Comparison of ENCODE assay signal across 18 mouse cellular contexts in genomic region chr8:74818434-74818833, GRCm38 (mm10). TPM values are rescaled to one million over a fixed set of nuclear protein-coding genes. Genes with fewer than 3 reads are reported as not detected.
A peak's percentile ranks its signal among the peaks of the same experiment; 100 is the strongest.
DNase-seq lines count a peak whose midpoint lies in the region; ATAC-seq and TF ChIP-seq lines count a peak whose summit lies in the region.
"Had no signal": no experiment of that assay in that cellular context is flagged by ENCODE, and none has a peak within 500 bp of the region (broad histone marks: within the 10 kb centered on the region; RNA-seq: fewer than 3 reads in every experiment).

No protein-coding gene starts in this region.

- TF ChIP-seq RAD21 in CH12.LX (IDR thresholded peaks at IDR 0.05; ENCODE audit: low read depth, low read length) = peak; percentile 45

- no peaks in the 10 kb centered on the region for H3K27me3 ChIP-seq in embryonic facial prominence, embryonic 11.5 days (ENCODE audit: control insufficient read depth, insufficient read depth, low read length)
- H3K27me3 ChIP-seq in embryonic facial prominence, embryonic 10.5 days (replicated peaks; ENCODE audit: low read depth, poor library complexity, severe bottlenecking) = no peaks in the 10 kb centered on the region
- H3K27me3 ChIP-seq in CH12.LX (replicated peaks) = peaks cover 55% of the 10 kb centered on the region
- H3K27me3 ChIP-seq in forebrain, embryonic 14.5 days (replicated peaks; ENCODE audit: control insufficient read depth, insufficient read depth, low read length) = no peaks in the 10 kb centered on the region
- H3K27me3 ChIP-seq: neural tube, embryonic 15.5 days had no signal

- H3K79me2 ChIP-seq in CH12.LX (replicated peaks; ENCODE audit: control insufficient read depth, extremely low read depth, insufficient read depth, poor library complexity, severe bottlenecking) = no peaks in the 10 kb centered on the region

- H3K4me1 ChIP-seq in embryonic facial prominence, embryonic 11.5 days (ENCODE audit: control insufficient read depth, insufficient read depth, low read length) = no peaks in the 10 kb centered on the region
- peaks cover 11% of the 10 kb centered on the region for H3K4me1 ChIP-seq in embryonic facial prominence, embryonic 10.5 days
- no peaks in the 10 kb centered on the region for H3K4me1 ChIP-seq in CH12.LX (ENCODE audit: control insufficient read depth in 1 of 2, insufficient read depth in 2 of 2)
- no peaks in the 10 kb centered on the region for H3K4me1 ChIP-seq in forebrain, embryonic 14.5 days (ENCODE audit: control insufficient read depth, insufficient read depth, low read length)
- H3K4me1 ChIP-seq: neural tube, embryonic 15.5 days had no signal

- H3K9ac ChIP-seq in embryonic facial prominence, embryonic 11.5 days (replicated peaks; ENCODE audit: low read length) = no peak overlapping the region
- H3K9ac ChIP-seq in CH12.LX (ENCODE audit: insufficient read depth, low read depth) = no peak overlapping the region
- H3K9ac ChIP-seq in forebrain, embryonic 14.5 days (ENCODE audit: low read length) = no peak overlapping the region
- H3K9ac ChIP-seq: neural tube, embryonic 15.5 days had no signal

- dilution Hi-C loops in CH12.LX (cut with MboI; ENCODE audit: extremely low pct_ligation_motif_present, extremely low pct_unique_long_range_greater_than_20kb, low sequenced_read_pairs) = no loop called here

- peak; percentile 68 for TF ChIP-seq CTCF in layer of hippocampus, adult 2 months (conservative IDR thresholded peaks at IDR 0.05)
- peak in 1 of 2 experiments; percentile 34; a peak in 2 of 4 replicates for TF ChIP-seq CTCF in CH12.LX (conservative IDR thresholded peaks at IDR 0.05 in 1 of 2, IDR thresholded peaks at IDR 0.05 in 1 of 2; ENCODE audit: low read depth in 2 of 2, low read length in 2 of 2)

- no peak overlapping the region for H3K4me3 ChIP-seq in embryonic facial prominence, embryonic 11.5 days (ENCODE audit: low read depth, low read length)
- H3K4me3 ChIP-seq in embryonic facial prominence, embryonic 10.5 days = no peak overlapping the region
- no peak overlapping the region for H3K4me3 ChIP-seq in layer of hippocampus, adult 2 months
- H3K4me3 ChIP-seq in CH12.LX (replicated peaks in 1 of 3; ENCODE audit: low read depth in 2 of 3, low read length in 2 of 3, poor library complexity in 1 of 3) = no peak overlapping the region
- H3K4me3 ChIP-seq in forebrain, embryonic 14.5 days (ENCODE audit: low read depth, low read length) = no peak overlapping the region
- H3K4me3 ChIP-seq: neural tube, embryonic 15.5 days had no signal

- peak; percentile 14 for DNase-seq in embryonic facial prominence, embryonic 11.5 days (ENCODE audit: low spot score)
- DNase-seq in embryonic facial prominence, embryonic 10.5 days (ENCODE audit: low spot score) = no peak
- DNase-seq in layer of hippocampus, adult 2 months (ENCODE audit: low spot score in 2 of 2) = no peak
- no peak for DNase-seq in layer of hippocampus, postnatal 10 days (ENCODE audit: low spot score in 2 of 2)
- DNase-seq in CH12.LX (ENCODE audit: extremely low read depth) (peak; percentile 1), adipocyte (ENCODE audit: low spot score) (no peak)
- peak; percentile 28 for DNase-seq in forebrain, embryonic 14.5 days (ENCODE audit: low spot score)
- no peak for DNase-seq in cerebellum, postnatal 36 days
- DNase-seq: adrenal gland, adult 8-10 months; B cell, adult 2 months; gastrocnemius, postnatal 14 days; kidney, postnatal 4 days; liver; lung, postnatal 10 days had no signal

- no peak for TF ChIP-seq POLR2A in CH12.LX (IDR thresholded peaks at IDR 0.05; ENCODE audit: low read depth, low read length)

- WGBS in embryonic facial prominence, embryonic 11.5 days = 62% methylated on average over 1 of the region's 1 CpGs
- WGBS in embryonic facial prominence, embryonic 10.5 days = 75% methylated on average over 1 of the region's 1 CpGs
- WGBS in forebrain, embryonic 14.5 days = 51% methylated on average over 1 of the region's 1 CpGs

- H3K27ac ChIP-seq in embryonic facial prominence, embryonic 11.5 days (replicated peaks; ENCODE audit: low read depth, low read length) = no peak overlapping the region
- H3K27ac ChIP-seq in embryonic facial prominence, embryonic 10.5 days (replicated peaks) = no peak overlapping the region
- no peak overlapping the region for H3K27ac ChIP-seq in layer of hippocampus, adult 2 months
- no peak overlapping the region for H3K27ac ChIP-seq in CH12.LX (ENCODE audit: insufficient read depth, low read depth)
- H3K27ac ChIP-seq in forebrain, embryonic 14.5 days (ENCODE audit: low read depth, low read length) = no peak overlapping the region
- H3K27ac ChIP-seq: neural tube, embryonic 15.5 days had no signal

- H3K36me3 ChIP-seq in embryonic facial prominence, embryonic 11.5 days (replicated peaks; ENCODE audit: control insufficient read depth, insufficient read depth, low read depth, low read length) = no peaks in the 10 kb centered on the region
- no peaks in the 10 kb centered on the region for H3K36me3 ChIP-seq in embryonic facial prominence, embryonic 10.5 days (replicated peaks)
- H3K36me3 ChIP-seq in CH12.LX (replicated peaks in 1 of 2; ENCODE audit: control insufficient read depth in 1 of 2, insufficient read depth in 1 of 2, low read length in 1 of 2) = no peaks in the 10 kb centered on the region
- H3K36me3 ChIP-seq in forebrain, embryonic 14.5 days (ENCODE audit: control insufficient read depth, insufficient read depth, low read length) = no peaks in the 10 kb centered on the region
- H3K36me3 ChIP-seq: neural tube, embryonic 15.5 days had no signal

- no peak overlapping the region for H3K4me2 ChIP-seq in embryonic facial prominence, embryonic 11.5 days (ENCODE audit: low read depth, low read length)
- no peak overlapping the region for H3K4me2 ChIP-seq in CH12.LX (ENCODE audit: insufficient read depth, low read depth, poor library complexity, severe bottlenecking)
- no peak overlapping the region for H3K4me2 ChIP-seq in forebrain, embryonic 14.5 days (ENCODE audit: low read length)
- H3K4me2 ChIP-seq: neural tube, embryonic 15.5 days had no signal

- no peaks in the 10 kb centered on the region for H3K9me3 ChIP-seq in embryonic facial prominence, embryonic 11.5 days (replicated peaks; ENCODE audit: control insufficient read depth, low read length)
- H3K9me3 ChIP-seq in embryonic facial prominence, embryonic 10.5 days = no peaks in the 10 kb centered on the region
- no peaks in the 10 kb centered on the region for H3K9me3 ChIP-seq in CH12.LX (replicated peaks; ENCODE audit: low read length)
- H3K9me3 ChIP-seq in forebrain, embryonic 14.5 days (replicated peaks; ENCODE audit: control insufficient read depth, low read length) = no peaks in the 10 kb centered on the region
- H3K9me3 ChIP-seq: neural tube, embryonic 15.5 days had no signal

- no peak for TF ChIP-seq EP300 in CH12.LX (IDR thresholded peaks at IDR 0.05; ENCODE audit: low read length)

- in situ Hi-C loops in CH12.LX (cut with MboI; ENCODE audit: low pct_ligation_motif_present, low pct_unique_long_range_greater_than_20kb, low sequenced_read_pairs) = no loop called here

- ATAC-seq in embryonic facial prominence, embryonic 11.5 days (replicated peaks; ENCODE audit: insufficient number of reproducible peaks, low FRiP score, low TSS enrichment, low read depth) = no peak; the same call in 1 of the 2 replicates
- no peak for ATAC-seq in forebrain, embryonic 14.5 days
- ATAC-seq: inflammation-experienced regulatory T-cells, adult 6 months had no signal

TF ChIP-seq in CH12.LX, 34 proteins besides CTCF, POLR2A, EP300 and RAD21:
- TF ChIP-seq ZNF384 (IDR thresholded peaks at IDR 0.05; ENCODE audit: low read depth, low read length) (no peak), SIN3A (IDR thresholded peaks at IDR 0.05; ENCODE audit: low read length) (no peak), CHD1 (IDR thresholded peaks at IDR 0.05; ENCODE audit: low read depth, low read length) (no peak)

RNA-seq across cellular contexts. Expression of gene Isx, which starts 54.5 kb away (rescaled TPM):
- polyA plus RNA-seq in embryonic facial prominence, embryonic 11.5 days (2014; fragmentation: Nextera tagmentation; extraction: Ambion mirVana) = not detected in 2 replicates
- not detected in 2 replicates for polyA plus RNA-seq in embryonic facial prominence, embryonic 10.5 days (2016; fragmentation: Nextera tagmentation; extraction: Ambion mirVana)
- not detected for total RNA-seq in layer of hippocampus, adult 2 months (2021)
- total RNA-seq in layer of hippocampus, postnatal 10 days (2021) = not detected
- total RNA-seq in CH12.LX (2012; rRNA removed) (not detected in 2 replicates), CH12.LX (2014; rRNA removed) (not detected in 2 replicates)
- not detected in 2 replicates for polyA plus RNA-seq in CH12.LX (2012; ENCODE audit: insufficient read length, low read depth)
- polyA plus RNA-seq in forebrain, embryonic 14.5 days (2014; fragmentation: Nextera tagmentation; extraction: Ambion mirVana) = not detected in 2 replicates
- total RNA-seq: adrenal gland, adult 8-10 months; common myeloid progenitor, adult 5-6 weeks; gastrocnemius, postnatal 14 days had no signal
- polyA plus RNA-seq: neural tube, embryonic 15.5 days; thymus, postnatal 0 days had no signal

Comparison
In these comparisons a context has a peak if more than half of its experiments do, and no peak if none do; other contexts are left out.
1. DNase-seq: peak in embryonic facial prominence, embryonic 11.5 days (single experiment), CH12.LX (single experiment) and forebrain, embryonic 14.5 days (single experiment); none in embryonic facial prominence, embryonic 10.5 days (single experiment), layer of hippocampus, adult 2 months (0 of 2), layer of hippocampus, postnatal 10 days (0 of 2), adipocyte (single experiment) and cerebellum, postnatal 36 days (0 of 2).